Mouse (Mus musculus): Measurements from ENCODE around the gene Dcaf15. TPM values are rescaled to one million over a fixed set of nuclear protein-coding genes. Genes with fewer than 3 reads are reported as not detected.

Dcaf15 gene
- total RNA-seq (2021): 1 to 10 TPM; 4.8 to 5.4 TPM
- long read RNA-seq, experiment 1, partial matches to known transcripts: 1 of 6 reads
- long read RNA-seq, experiment 1, other reads (novel, unspliced or antisense): 3 of 6 reads
- long read RNA-seq, experiment 2, partial matches to known transcripts: 0 of 2 reads
- long read RNA-seq, experiment 2, other reads (novel, unspliced or antisense): 0 of 2 reads

DNA sequence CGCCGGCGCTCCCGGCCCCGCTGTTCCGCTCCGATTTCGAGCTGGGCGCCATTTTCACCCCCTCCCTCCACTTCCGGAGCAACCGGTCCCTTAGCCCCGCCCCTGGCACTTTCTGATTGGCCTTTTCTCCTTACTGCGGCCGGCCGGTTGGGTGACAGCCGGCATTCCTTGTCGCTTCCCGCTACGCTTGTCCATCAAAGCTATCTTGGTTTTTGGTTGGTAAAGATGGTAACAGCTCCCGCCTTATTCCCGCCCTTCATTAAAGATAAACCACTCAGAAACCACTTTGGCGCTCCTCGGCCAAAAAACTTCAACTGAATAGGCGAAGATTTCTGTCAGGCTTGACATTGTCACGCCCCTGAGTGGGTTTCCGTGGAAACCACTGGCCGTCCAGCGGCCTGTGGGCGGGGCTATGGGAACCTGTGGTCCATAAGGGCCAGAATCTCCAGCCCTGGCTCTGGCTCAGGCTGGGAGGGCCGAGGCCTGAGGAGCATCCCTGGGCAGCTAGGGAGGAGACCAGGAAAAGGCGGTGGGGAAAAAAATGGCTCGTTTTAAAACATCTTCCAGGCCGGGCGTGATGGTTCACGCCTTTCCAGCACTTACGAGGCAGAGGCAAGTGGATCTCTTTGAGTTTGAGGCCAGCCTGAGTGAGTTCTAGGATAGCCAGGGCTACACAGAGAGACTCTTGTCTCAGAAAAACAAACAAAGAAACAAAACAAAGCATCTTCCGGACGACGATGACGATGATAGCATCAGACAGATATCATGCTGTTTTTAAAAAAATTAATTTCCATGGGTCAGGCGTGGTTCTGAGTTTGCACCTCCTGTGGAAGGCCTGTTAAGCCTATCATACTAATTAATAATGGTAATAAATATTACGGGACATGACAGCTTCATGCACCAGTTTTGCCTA lies at the start of gene Dcaf15:
Dcaf15 (minus strand) TSS at position 72 of the 913 bp plus-strand sequence.
- Histone ChIP-seq H3K4me3 (peak within 1 kb of the TSS; percentile 82), H3K27ac (peak within 1 kb of the TSS; percentile 94)
- intact Hi-C loops (cut with DNase I): loop anchor here (5.0 kb wide), 1 partner anchor 38 kb away; the partner anchor contains the start of genes Gm10643 and Rfx1
- no peak for TF ChIP-seq CTCF (IDR thresholded peaks at IDR 0.05)
- DNase-seq: peak; percentile 98

DNA sequence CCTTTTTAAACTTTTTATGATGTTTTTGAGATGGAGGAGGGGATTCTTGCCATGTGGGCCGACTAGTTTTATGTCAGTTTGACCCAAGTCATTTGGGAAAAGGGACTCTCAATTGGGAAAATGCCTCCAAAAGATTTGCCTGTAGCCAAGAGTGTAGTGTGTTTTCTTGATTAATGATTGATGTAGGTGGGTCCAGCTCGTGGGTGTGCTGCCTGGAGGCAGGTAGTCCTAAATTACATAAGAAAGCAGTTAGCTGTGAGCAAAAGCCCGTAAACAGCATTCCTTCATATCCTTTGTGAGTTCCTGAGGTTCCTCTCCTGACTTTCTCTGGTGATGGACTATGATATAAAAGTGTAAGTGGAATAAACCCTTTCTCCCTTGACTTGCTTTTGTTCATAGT lies 44.6 kb upstream of the Dcaf15 start:
- no peak for DNase-seq
- no peak for TF ChIP-seq CTCF (IDR thresholded peaks at IDR 0.05)
- intact Hi-C loops (cut with DNase I): no loop called here
- no peak overlapping the region for H3K4me3 ChIP-seq
- no peak overlapping the region for H3K27ac ChIP-seq

DNA sequence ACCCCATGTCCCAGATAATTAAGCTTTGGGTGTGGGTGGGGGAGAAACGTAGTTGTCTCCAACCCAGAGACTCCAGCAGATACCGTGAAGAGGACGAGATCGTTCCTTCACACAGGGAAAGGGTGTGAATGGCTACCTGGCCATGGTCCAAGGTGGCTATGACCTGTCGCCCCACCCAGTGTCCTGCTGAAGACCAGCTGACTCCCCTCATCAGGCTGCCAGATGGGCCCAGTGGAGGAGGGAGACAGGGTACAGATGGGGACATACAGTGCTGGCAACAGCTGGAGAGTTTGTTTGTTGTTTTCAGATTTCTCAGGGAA lies 43.9 kb upstream of the Dcaf15 start:
- peak overlapping the region; percentile 97 for H3K4me3 ChIP-seq
- TF ChIP-seq CTCF (IDR thresholded peaks at IDR 0.05): no peak
- H3K27ac ChIP-seq: no peak overlapping the region
- DNase-seq: no peak
- intact Hi-C loops (cut with DNase I): no loop called here

DNA sequence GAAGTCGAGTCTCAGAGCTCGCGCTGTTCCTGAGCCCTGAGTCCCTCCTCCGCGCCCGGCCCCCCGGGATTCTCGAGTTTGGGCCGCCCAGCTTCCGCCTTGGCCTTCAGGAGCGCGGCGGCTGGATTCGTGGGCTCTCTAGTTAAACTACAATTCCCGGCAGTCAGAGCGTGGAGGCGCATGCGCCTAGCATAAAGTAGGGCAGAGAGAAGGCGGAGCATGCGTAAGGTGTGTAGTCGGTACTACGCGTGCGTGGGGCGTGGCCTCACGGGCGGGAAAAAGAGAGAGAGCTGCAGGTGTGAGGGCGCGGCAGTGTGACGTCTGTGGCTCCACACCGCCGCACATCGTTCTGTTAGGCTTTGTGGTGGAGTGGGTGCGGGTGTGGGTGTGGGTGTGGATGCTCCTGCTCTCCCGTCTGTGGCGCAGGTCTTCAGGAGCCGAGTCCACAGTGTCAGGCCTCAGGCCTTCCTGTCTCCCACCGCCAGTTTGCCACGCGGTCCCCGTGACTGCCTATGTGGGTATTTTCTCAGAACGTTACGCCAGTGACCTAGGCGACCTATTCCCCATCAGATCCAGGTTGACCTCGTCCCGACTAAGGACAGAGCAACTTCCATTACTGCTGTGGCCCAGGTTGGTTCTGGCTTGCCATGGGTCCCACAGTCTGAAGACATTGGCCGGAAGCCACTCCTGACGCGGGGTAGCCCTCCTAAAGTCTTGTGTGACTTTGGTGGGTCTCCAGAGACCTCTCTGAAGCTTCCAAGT lies 43.4 kb upstream of the Dcaf15 start, which contains the start of the genes Cc2d1a and 4930432K21Rik:
Cc2d1a (minus strand) TSS at position 168 of the 762 bp plus-strand sequence.
4930432K21Rik (plus strand) TSS at position 257 of the 762 bp plus-strand sequence.
- peak within 1 kb of the TSS; percentile 86 for H3K27ac ChIP-seq
- TF ChIP-seq CTCF (IDR thresholded peaks at IDR 0.05): no peak
- peak; percentile 95 for DNase-seq
- intact Hi-C loops (cut with DNase I): no loop called here
- peak within 1 kb of the TSS; percentile 97 for H3K4me3 ChIP-seq

DNA sequence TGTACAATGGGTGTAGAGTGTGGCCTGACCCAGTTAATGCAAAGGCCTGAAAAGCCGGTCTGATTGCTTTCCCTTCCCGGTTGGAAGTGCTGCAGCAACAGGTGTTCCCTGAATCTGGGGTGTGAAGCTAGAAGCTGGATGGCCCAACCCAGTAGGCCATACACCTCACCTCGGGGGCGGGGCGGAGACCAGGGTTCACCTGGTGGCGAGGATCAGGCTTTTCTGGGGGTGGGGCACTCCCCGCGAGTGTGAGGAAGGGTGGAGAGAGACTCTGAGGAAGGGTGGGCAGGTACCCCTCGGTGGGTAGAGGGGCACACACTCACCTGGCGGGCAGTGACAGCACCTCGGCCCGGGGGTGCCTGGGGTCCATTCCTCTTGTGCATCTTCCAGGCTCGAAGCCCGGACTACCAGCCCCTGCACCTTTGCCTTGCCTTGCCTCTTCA lies 42.8 kb upstream of the Dcaf15 start:
- intact Hi-C loops (cut with DNase I): no loop called here
- DNase-seq: no peak
- no peak for TF ChIP-seq CTCF (IDR thresholded peaks at IDR 0.05)
- H3K4me3 ChIP-seq: peak overlapping the region; percentile 97
- peak overlapping the region; percentile 86 for H3K27ac ChIP-seq

DNA sequence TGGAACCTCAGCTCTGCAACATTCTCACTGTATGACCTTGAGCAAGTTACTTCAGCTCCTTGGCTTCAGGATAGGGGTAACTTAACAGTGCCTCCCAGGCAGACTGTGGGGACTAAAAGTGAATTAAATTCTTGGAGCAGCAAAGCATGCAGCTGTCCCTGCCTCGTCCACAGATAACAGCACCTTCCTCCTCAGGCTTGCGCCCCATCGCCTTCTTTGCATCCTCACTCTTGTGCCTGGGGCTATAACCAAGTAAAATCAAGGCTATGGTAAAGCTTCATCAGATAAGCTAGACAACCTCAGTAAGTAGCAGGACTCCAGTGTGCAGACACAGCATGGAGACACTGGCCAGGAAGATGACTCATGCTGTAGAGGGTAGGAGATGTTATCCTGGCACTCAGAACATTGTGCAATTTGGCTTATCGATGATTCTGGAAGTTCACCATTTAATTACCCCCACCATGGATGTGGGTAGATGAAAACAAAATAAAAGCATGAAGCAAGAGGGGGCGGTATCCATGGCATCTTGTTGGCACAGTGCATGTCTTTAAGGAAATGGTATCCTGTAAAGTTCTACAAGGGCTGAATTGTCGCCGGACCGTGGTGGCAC lies 40.2 kb upstream of the Dcaf15 start:
- Histone ChIP-seq H3K27ac (no peak overlapping the region), H3K4me3 (no peak overlapping the region)
- intact Hi-C loops (cut with DNase I): no loop called here
- DNase-seq: no peak
- TF ChIP-seq CTCF (IDR thresholded peaks at IDR 0.05): no peak

DNA sequence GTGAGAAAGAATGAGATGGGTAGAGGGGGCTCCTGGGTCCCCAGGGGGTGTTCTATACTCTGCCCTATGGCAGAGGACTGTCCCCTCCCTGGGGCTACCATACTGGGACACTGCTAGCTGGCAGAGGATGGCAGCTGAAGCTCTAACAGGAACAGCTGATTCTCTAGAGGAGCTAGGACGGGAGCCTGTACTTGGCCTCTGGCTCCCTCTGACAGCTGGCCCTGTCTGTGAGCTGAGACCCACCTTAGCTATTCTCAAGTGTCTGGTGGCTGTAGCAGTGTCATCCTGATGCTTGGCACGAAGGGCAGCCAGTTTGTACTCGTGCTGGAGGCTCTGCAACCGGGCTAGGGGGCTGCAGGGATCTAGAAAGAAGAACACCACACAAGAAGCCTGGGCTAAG lies 36.3 kb upstream of the Dcaf15 start:
- TF ChIP-seq CTCF (IDR thresholded peaks at IDR 0.05): no peak
- H3K27ac ChIP-seq: no peak overlapping the region
- intact Hi-C loops (cut with DNase I): no loop called here
- H3K4me3 ChIP-seq: no peak overlapping the region
- no peak for DNase-seq

DNA sequence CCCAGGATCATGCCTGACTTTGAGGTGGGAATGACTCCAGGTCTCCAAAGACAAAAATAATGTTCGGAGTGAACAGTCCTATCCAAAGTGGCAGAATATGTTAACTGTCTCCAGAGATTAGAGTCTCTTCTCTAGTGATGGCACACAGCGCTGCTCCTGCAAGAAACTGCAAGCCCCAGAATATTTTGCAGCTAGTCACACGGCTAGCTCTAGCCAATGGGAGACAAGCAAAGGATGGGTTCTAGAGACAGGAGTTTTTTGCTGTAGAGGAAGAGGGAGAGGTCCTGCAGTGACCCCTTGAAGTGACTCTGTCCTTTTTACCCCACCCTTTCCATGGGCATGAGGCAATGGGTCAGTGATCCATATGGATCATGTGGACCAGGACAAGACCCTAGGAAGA lies 33.3 kb upstream of the Dcaf15 start:
- intact Hi-C loops (cut with DNase I): no loop called here
- Histone ChIP-seq H3K4me3 (no peak overlapping the region), H3K27ac (no peak overlapping the region)
- TF ChIP-seq CTCF (IDR thresholded peaks at IDR 0.05): no peak
- DNase-seq: no peak

DNA sequence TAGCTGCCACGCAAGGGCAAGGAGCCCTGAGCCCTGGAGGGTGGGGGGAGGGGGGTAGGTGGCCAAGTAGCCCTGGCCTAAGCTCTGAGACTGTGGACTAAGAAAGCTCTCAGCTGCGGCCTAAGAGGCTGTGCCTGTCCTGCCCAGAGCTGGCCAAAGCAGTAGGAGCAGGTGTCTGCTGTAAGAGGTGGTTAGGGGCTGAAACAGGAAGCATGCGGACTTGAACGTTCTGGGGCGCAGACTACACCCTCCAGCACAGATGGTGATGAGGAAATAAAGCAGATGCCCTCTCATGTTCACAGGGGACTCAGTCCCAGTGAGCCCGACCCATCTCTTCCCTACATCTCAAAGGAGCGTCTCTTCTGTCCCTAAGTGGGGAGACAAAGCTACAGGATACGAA lies 27.7 kb upstream of the Dcaf15 start:
- no peak for TF ChIP-seq CTCF (IDR thresholded peaks at IDR 0.05)
- DNase-seq: no peak
- H3K4me3 ChIP-seq: no peak overlapping the region
- no peak overlapping the region for H3K27ac ChIP-seq
- intact Hi-C loops (cut with DNase I): no loop called here

DNA sequence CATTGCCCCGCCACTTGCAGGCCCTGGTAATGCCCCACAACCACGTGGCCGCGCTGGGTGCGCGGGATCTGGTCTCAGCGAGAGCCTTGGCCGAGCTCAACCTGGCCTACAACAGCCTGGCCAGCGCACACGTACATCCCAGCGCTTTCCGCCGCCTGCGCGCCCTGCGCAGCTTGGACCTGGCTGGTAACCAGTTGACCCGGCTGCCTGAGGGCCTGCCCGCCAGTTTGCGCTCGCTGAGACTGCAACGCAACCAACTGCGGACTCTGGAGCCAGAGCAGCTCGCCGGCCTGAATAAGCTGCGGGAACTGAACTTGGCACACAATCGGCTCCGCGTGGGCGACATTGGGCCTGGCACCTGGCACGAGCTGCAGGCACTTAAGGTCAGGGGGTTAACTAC lies 26.2 kb upstream of the Dcaf15 start:
- no peak for TF ChIP-seq CTCF (IDR thresholded peaks at IDR 0.05)
- Histone ChIP-seq H3K4me3 (peak overlapping the region; percentile 24), H3K27ac (no peak overlapping the region; the same call in 1 of the 2 replicates)
- intact Hi-C loops (cut with DNase I): no loop called here
- DNase-seq: peak; percentile 71

DNA sequence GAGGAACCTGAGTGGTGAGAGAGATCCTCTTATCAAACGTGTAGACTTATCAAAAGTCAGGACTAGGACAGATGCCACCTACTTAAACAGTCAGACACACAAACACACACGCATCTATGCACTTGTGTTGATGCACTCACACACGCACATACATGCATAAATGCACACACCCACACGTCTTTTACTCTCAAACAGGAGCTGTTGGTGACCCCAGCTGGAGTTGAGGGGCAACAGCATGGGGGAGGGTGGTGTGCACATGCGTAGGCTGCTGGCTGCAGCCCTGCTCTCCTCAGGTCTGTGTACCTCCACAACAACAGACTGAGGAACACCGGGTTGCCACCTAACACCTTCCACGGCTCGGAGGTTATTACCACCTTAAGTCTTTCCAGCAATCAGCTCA lies 23.7 kb upstream of the Dcaf15 start:
- DNase-seq: no peak
- TF ChIP-seq CTCF (IDR thresholded peaks at IDR 0.05): no peak
- intact Hi-C loops (cut with DNase I): no loop called here
- Histone ChIP-seq H3K27ac (no peak overlapping the region), H3K4me3 (no peak overlapping the region)

DNA sequence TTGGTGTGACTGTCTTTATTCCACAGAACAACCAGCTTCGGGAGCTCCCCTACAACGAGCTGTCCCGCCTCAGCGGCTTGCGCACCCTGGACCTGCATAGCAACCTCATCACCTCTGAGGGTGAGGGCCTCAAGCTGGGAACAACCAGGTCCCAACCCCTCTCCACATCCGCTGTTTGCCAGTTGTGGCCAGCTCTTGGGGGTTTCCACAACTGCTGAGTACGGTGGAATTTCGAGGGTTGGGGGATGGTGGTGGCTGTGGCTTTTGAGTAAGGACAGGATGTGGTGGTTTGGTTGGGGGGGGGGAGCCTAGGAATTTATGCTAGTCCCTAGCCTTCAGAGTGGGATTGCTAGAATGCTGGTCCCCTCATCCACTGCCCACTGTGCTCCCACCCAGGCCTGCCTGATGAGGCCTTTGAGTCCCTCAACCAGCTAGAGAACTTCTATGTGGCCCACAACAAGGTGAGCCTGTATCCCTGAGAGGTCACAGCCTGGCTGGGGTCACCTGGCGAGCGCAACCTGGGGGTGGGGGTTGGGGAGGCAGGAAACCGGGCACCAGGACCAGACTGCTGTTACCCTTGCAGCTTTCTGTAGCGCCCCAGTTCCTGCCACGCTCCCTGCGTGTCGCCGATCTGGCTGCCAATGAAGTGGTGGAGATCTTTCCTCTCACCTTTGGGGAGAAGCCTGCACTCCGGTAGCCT lies 22.8 kb upstream of the Dcaf15 start:
- no peak for DNase-seq
- Histone ChIP-seq H3K4me3 (no peak overlapping the region), H3K27ac (no peak overlapping the region)
- intact Hi-C loops (cut with DNase I): no loop called here
- TF ChIP-seq CTCF (IDR thresholded peaks at IDR 0.05): no peak
